Mouse (Mus musculus) layer of hippocampus, postnatal 25 days (tissue): ENCODE data around the gene Pamr1. TPM values are rescaled to one million over a fixed set of nuclear protein-coding genes. Genes with fewer than 3 reads are reported as not detected.

Experiments
- total RNA-seq, 2 experiments: library from RNA; stranded (reverse); gene quantifications; 2 replicates each; pipeline ENCODE4 v1.2.3; 2021

The Pamr1 gene
- total RNA-seq, 2 experiments from 2014 or later: 8.8 to 8.9 TPM

Other genes with a start within 250 kb of the Pamr1 start
- gene Trim44, start 142.2 kb upstream of the Pamr1 start, total RNA-seq: 100 to 1,000 TPM; 153 to 165 TPM
- gene Fjx1, start 97.5 kb upstream of the Pamr1 start, total RNA-seq: 10 to 100 TPM; 61.6 to 61.7 TPM
- gene Slc1a2, start 108.6 kb downstream of the Pamr1 start, total RNA-seq: 1,000 to 10,000 TPM; 1,831 to 2,193 TPM